Mouse (Mus musculus): Measurements from ENCODE around the gene Adamtsl5.

DNA sequence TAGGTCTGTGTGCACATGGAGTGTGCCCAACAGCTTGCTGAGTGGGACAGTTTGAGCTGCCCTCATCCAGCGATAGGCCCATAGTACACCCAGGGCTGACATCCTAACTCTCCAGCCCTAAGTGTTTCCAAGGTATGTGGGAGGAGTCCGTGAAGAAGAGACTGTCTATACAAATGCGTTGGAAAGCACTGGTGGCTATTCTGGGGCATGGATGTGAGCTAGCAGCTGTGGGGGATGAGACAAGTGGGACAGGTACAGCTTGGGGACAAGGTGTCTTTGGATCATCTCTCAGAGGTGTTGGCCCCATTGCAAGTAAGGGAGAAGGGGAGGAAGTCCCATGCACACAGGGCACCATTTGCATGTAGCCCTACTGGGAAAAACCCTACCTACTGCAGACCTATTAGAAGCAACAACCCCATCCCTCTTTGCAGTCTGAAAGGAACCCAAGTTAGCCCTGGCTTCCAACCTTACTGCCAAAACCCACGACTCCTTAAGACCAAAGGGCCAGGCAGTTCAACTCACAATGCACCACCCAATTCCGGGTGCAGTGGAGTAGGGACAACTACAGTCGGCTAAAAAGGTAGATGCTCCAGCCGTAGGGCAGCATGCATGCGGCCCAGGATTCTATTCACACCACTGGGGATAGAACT lies 49.4 kb upstream of the Adamtsl5 start:
- TF ChIP-seq CTCF (IDR thresholded peaks at IDR 0.05; ENCODE audit: low read depth, low read length) (no peak), POLR2A (IDR thresholded peaks at IDR 0.05; ENCODE audit: extremely low read depth, insufficient read depth, low read length) (no peak)
